Mouse (Mus musculus) liver, postnatal 0 days (tissue): ENCODE results near the gene Ephx4.

Source experiments
- CTCF ChIP-seq: sonication (generic); IDR thresholded peaks from 2 replicates; pipeline ENCODE4 v1.5.1; 2016; ENCODE audit warnings: antibody characterized with exemption, low read depth
- EP300 ChIP-seq: IDR thresholded peaks from 2 replicates; pipeline ENCODE4 v1.6.1; 2016; ENCODE audit warnings: antibody characterized with exemption, low read depth, mild to moderate bottlenecking

DNA sequence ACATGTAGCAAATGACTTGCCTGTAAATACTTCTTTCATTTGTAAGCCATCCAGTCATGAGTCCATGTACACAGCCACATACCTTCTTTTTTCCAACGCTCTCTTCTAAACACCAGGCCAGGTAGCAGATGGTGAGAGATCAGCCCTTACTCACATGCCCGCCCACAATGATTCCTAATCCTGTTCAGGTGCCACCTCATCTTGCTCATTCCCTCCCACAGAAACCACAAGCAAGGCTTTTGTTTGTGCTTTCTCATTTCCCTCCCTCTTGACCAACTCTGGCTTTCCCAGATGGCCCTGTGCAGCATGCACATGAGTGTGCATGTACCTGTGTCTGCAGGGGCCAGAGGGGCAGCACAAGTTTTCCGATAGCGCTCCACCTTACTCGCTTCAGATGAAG is 47.8 kb downstream of the Ephx4 start:
- TF ChIP-seq EP300 (no peak), CTCF (no peak)
